In the genomic region with DNA sequence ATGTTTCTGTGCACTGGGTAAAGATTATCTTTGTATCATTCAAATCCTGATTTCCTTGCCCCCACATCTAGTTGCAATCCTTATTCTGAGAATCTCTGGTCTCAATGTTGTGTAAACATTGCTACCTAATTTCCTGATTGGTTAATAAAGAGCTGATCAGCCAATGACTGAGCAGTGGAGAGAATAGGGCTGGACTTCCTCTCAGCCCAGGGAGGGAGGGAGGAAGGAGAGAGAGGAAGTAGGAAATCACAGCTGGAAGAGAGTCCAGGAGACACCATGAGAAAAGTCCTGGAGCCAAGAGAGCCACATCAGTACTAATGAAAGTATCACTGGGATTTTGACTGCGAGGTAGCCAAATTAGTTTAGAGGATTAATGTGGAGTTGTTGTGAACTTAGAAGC, we compare ENCODE assay signal across 23 mouse cellular contexts.
DNase-seq lines count a peak whose midpoint lies in the region; ATAC-seq and TF ChIP-seq lines count a peak whose summit lies in the region.
"Had no signal": no experiment of that assay in that cellular context is flagged by ENCODE, and none has a peak within 500 bp of the region (broad histone marks: within the 10 kb centered on the region; RNA-seq: fewer than 3 reads in every experiment).

No protein-coding gene starts in this region.

- H3K4me2 ChIP-seq in lung, embryonic 14.5 days: no peak overlapping the region
- no peak overlapping the region for H3K4me2 ChIP-seq in CH12.LX (ENCODE audit: insufficient read depth, low read depth, poor library complexity, severe bottlenecking)
- H3K4me2 ChIP-seq: heart, embryonic 11.5 days; hindbrain, embryonic 14.5 days; limb, embryonic 12.5 days; liver, embryonic 15.5 days; lung, embryonic 15.5 days had no signal

- no peaks in the 10 kb centered on the region for H3K79me2 ChIP-seq in CH12.LX (replicated peaks; ENCODE audit: control insufficient read depth, extremely low read depth, insufficient read depth, poor library complexity, severe bottlenecking)

- no peak overlapping the region for H3K9ac ChIP-seq in lung, embryonic 14.5 days
- no peak overlapping the region for H3K9ac ChIP-seq in CH12.LX (ENCODE audit: insufficient read depth, low read depth)
- H3K9ac ChIP-seq: hindbrain, embryonic 14.5 days; limb, embryonic 12.5 days; liver, embryonic 15.5 days; lung, embryonic 15.5 days had no signal

- intact Hi-C loops in heart, postnatal 14 days (cut with DNase I): no loop called here

- no peak for TF ChIP-seq POLR2A in CH12.LX (IDR thresholded peaks at IDR 0.05; ENCODE audit: low read depth, low read length)

- no peak for TF ChIP-seq RAD21 in CH12.LX (IDR thresholded peaks at IDR 0.05; ENCODE audit: low read depth, low read length)

- no peaks in the 10 kb centered on the region for H3K4me1 ChIP-seq in lung, embryonic 14.5 days (ENCODE audit: insufficient read depth)
- H3K4me1 ChIP-seq in CH12.LX (ENCODE audit: control insufficient read depth in 1 of 2, insufficient read depth in 2 of 2): peaks cover 0 to 5% of the 10 kb centered on the region in 2 experiments; a peak in 1 of 4 replicates
- H3K4me1 ChIP-seq: limb, embryonic 12.5 days; liver, embryonic 15.5 days; lung, embryonic 15.5 days had no signal

- in situ Hi-C loops in CH12.LX (cut with MboI; ENCODE audit: low pct_ligation_motif_present, low pct_unique_long_range_greater_than_20kb, low sequenced_read_pairs): loop anchor here (25.0 kb wide), 1 partner anchor 174 kb away; the partner anchor contains the start of genes 1700042G07Rik, Gm49337, Lurap1 and Tspan1

- no peak for ATAC-seq in lung, embryonic 14.5 days (ENCODE audit: insufficient read depth)
- ATAC-seq in monocyte, adult 5-6 weeks (replicated peaks; ENCODE audit: insufficient number of reproducible peaks, low FRiP score, low TSS enrichment, poor library complexity, severe bottlenecking): no peak
- ATAC-seq: forebrain, embryonic 14.5 days; intestine, postnatal 0 days had no signal

- no peaks in the 10 kb centered on the region for H3K27me3 ChIP-seq in lung, embryonic 14.5 days (ENCODE audit: insufficient read depth, low read length)
- no peaks in the 10 kb centered on the region for H3K27me3 ChIP-seq in CH12.LX (replicated peaks)
- H3K27me3 ChIP-seq: limb, embryonic 12.5 days; liver, embryonic 15.5 days; lung, embryonic 15.5 days had no signal

- TF ChIP-seq EP300 in CH12.LX (IDR thresholded peaks at IDR 0.05; ENCODE audit: low read length): no peak

- dilution Hi-C loops in CH12.LX (cut with MboI; ENCODE audit: extremely low pct_ligation_motif_present, extremely low pct_unique_long_range_greater_than_20kb, low sequenced_read_pairs): no loop called here

- TF ChIP-seq CTCF in lung, embryonic 14.5 days (IDR thresholded peaks at IDR 0.05; ENCODE audit: low read depth): no peak
- no peak for TF ChIP-seq CTCF in CH12.LX (conservative IDR thresholded peaks at IDR 0.05 in 1 of 2, IDR thresholded peaks at IDR 0.05 in 1 of 2; ENCODE audit: low read depth in 2 of 2, low read length in 2 of 2)

- H3K36me3 ChIP-seq in lung, embryonic 14.5 days (ENCODE audit: insufficient read depth): no peaks in the 10 kb centered on the region
- H3K36me3 ChIP-seq in CH12.LX (replicated peaks in 1 of 2; ENCODE audit: control insufficient read depth in 1 of 2, insufficient read depth in 1 of 2, low read length in 1 of 2): peaks cover 0 to 4% of the 10 kb centered on the region in 2 experiments
- H3K36me3 ChIP-seq: liver, embryonic 15.5 days; lung, embryonic 15.5 days had no signal

- WGBS in lung, embryonic 14.5 days: 80% methylated on average over 1 of the region's 1 CpGs

- H3K4me3 ChIP-seq in lung, embryonic 14.5 days (ENCODE audit: low read depth, low read length): no peak overlapping the region
- peak overlapping the region in 1 of 3 experiments; percentile 43 for H3K4me3 ChIP-seq in CH12.LX (replicated peaks in 1 of 3; ENCODE audit: low read depth in 2 of 3, low read length in 2 of 3, poor library complexity in 1 of 3)
- H3K4me3 ChIP-seq: limb, embryonic 12.5 days; liver, embryonic 15.5 days; lung, embryonic 15.5 days had no signal

- H3K27ac ChIP-seq in lung, embryonic 14.5 days (ENCODE audit: low read depth): no peak overlapping the region
- H3K27ac ChIP-seq in CH12.LX (ENCODE audit: insufficient read depth, low read depth): no peak overlapping the region
- H3K27ac ChIP-seq: hindbrain, embryonic 14.5 days; limb, embryonic 12.5 days; liver, embryonic 15.5 days; lung, embryonic 15.5 days; macrophage had no signal

- H3K9me3 ChIP-seq in lung, embryonic 14.5 days (ENCODE audit: low read depth, low read length): no peaks in the 10 kb centered on the region
- H3K9me3 ChIP-seq in CH12.LX (replicated peaks; ENCODE audit: low read length): no peaks in the 10 kb centered on the region
- H3K9me3 ChIP-seq: limb, embryonic 12.5 days; liver, embryonic 15.5 days; lung, embryonic 15.5 days had no signal

- DNase-seq in lung, embryonic 14.5 days: peak; percentile 3
- no peak for DNase-seq in lung, postnatal 14 days
- DNase-seq in CH12.LX (ENCODE audit: extremely low read depth) (peak; percentile 39), R1 (ENCODE audit: low read depth, low spot score) (peak; percentile 64)
- DNase-seq in heart, postnatal 14 days: no peak
- DNase-seq in neural tube, embryonic 10.5 days (ENCODE audit: extremely low spot score, low spot score): no peak
- DNase-seq: cerebellum, adult 2 months; cerebellum, postnatal 14 days; kidney, adult 9 months; kidney, postnatal 25 days; midbrain, embryonic 14.5 days; right cerebral cortex, postnatal 25 days; spleen, adult 18-20 months; thymus, postnatal 14 days had no signal

TF ChIP-seq in CH12.LX, 34 proteins besides CTCF, POLR2A, EP300 and RAD21:
- TF ChIP-seq IRF4 (IDR thresholded peaks at IDR 0.05; ENCODE audit: low read depth, low read length) (no peak), JUND (conservative IDR thresholded peaks at IDR 0.05; ENCODE audit: low read depth, low read length) (no peak), KAT2A (IDR thresholded peaks at IDR 0.05; ENCODE audit: insufficient replicate concordance, low read length) (no peak), SMC3 (IDR thresholded peaks at IDR 0.05; ENCODE audit: low read depth, low read length) (no peak), ELF1 (IDR thresholded peaks at IDR 0.05; ENCODE audit: low read depth, low read length) (peak; percentile 70), ZMIZ1 (IDR thresholded peaks at IDR 0.05; ENCODE audit: low read depth, low read length) (no peak)

Comparison
In these comparisons a context has a peak if more than half of its experiments do, and no peak if none do; other contexts are left out.
1. DNase-seq: peak in lung, embryonic 14.5 days (single experiment), CH12.LX (single experiment) and R1 (single experiment); none in lung, postnatal 14 days (single experiment), heart, postnatal 14 days (0 of 2) and neural tube, embryonic 10.5 days (single experiment).